Mouse (Mus musculus) bone marrow macrophage, adult 2 months (primary cell): ENCODE measurements around the gene Rnls.

Source experiments
- CTCF ChIP-seq: IDR thresholded peaks from 2 replicates; pipeline ENCODE4 v1.5.1; 2012; ENCODE audit warnings: low read depth, mild to moderate bottlenecking, low read length, moderate library complexity
- POLR2A ChIP-seq: IDR thresholded peaks from 2 replicates; pipeline ENCODE4 v1.6.1; 2012; ENCODE audit warnings: mild to moderate bottlenecking, low read depth, low read length, borderline replicate concordance

GRCm38 (mm10) chr19:33100598-33100997, 291.5 kb downstream of the Rnls start:
- no peak for TF ChIP-seq CTCF
- TF ChIP-seq POLR2A = no peak
